Mouse (Mus musculus): ENCODE measurements around the gene Hrh3. TPM values are rescaled to one million over a fixed set of nuclear protein-coding genes. Genes with fewer than 3 reads are reported as not detected.

Gene Hrh3
- polyA plus RNA-seq, 1 experiment from 2014 or later: not detected

DNA sequence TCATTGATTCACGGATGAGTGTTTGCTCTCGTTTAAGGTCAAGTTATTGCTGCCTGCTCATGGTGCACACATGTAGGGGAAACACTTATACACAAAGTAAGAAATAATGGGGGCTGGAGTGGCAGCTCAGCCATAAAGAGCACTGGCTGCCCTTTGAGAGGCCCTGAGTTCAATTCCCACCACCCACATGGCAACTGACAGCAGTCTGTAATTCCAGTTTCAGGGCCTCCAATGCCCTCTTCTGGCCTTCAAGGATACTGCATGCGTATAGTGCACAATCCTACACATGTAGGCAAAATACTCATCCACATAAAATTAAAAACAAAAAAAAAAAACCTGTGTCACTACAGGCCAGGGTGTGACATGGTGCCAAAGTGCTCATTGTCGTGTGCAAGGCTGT lies 16.8 kb downstream of the Hrh3 start:
- Histone ChIP-seq H3K4me3 (ENCODE audit: low read depth, low read length) (no peak overlapping the region), H3K4me1 (replicated peaks; ENCODE audit: control insufficient read depth, insufficient read depth, low read length) (no peaks in the 10 kb centered on the region), H3K36me3 (ENCODE audit: control insufficient read depth, insufficient read depth) (peaks cover 9% of the 10 kb centered on the region), H3K9ac (ENCODE audit: low read depth, low read length) (no peak overlapping the region), H3K27ac (ENCODE audit: low read depth, low read length) (no peak overlapping the region), H3K27me3 (replicated peaks; ENCODE audit: control insufficient read depth, insufficient read depth, low read length) (no peaks in the 10 kb centered on the region), H3K9me3 (ENCODE audit: control insufficient read depth) (no peaks in the 10 kb centered on the region), H3K4me2 (replicated peaks; ENCODE audit: low read depth) (no peak overlapping the region)
- no peak for ATAC-seq
- WGBS: 86% methylated on average over 4 of the region's 4 CpGs
- peak; percentile 31 for TF ChIP-seq CTCF (IDR thresholded peaks at IDR 0.05; ENCODE audit: low read depth)

DNA sequence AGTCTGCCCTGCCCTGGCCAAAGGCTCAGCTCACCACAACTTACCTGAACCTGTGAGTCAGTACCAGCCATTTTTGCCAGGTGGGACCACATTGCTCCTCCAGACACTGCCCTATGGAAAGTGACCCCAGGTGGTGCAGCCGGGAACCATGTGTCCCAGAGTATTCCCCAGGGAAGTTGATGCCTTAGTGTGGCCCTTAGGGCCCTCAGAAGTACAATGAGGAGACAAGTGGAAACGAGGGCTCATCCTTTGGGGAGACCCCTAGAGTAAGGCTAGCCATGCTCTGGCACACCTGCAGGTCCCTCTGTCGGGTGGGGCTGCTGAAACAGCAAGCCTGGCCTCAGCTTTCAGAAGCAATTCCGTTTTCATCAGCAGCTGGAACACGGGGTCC lies 17.7 kb downstream of the Hrh3 start:
- peaks cover 14% of the 10 kb centered on the region for H3K36me3 ChIP-seq (ENCODE audit: control insufficient read depth, insufficient read depth)
- H3K27me3 ChIP-seq (replicated peaks; ENCODE audit: control insufficient read depth, insufficient read depth, low read length): no peaks in the 10 kb centered on the region
- no peaks in the 10 kb centered on the region for H3K4me1 ChIP-seq (replicated peaks; ENCODE audit: control insufficient read depth, insufficient read depth, low read length)
- no peak for ATAC-seq
- H3K9me3 ChIP-seq (ENCODE audit: control insufficient read depth): no peaks in the 10 kb centered on the region
- no peak overlapping the region for H3K4me3 ChIP-seq (ENCODE audit: low read depth, low read length)
- TF ChIP-seq CTCF (IDR thresholded peaks at IDR 0.05; ENCODE audit: low read depth): no peak
- WGBS: 84% methylated on average over 5 of the region's 5 CpGs
- H3K4me2 ChIP-seq (replicated peaks; ENCODE audit: low read depth): no peak overlapping the region
- H3K27ac ChIP-seq (ENCODE audit: low read depth, low read length): no peak overlapping the region
- no peak overlapping the region for H3K9ac ChIP-seq (ENCODE audit: low read depth, low read length)

GRCm38 (mm10) chr2:180085926-180086636 lies 18.2 kb downstream of the Hrh3 start:
- no peak overlapping the region for H3K4me3 ChIP-seq (ENCODE audit: low read depth, low read length)
- no peak overlapping the region for H3K4me2 ChIP-seq (replicated peaks; ENCODE audit: low read depth)
- 78% methylated on average over 16 of the region's 16 CpGs for WGBS
- no peak for ATAC-seq
- no peak overlapping the region for H3K27ac ChIP-seq (ENCODE audit: low read depth, low read length)
- no peak for TF ChIP-seq CTCF (IDR thresholded peaks at IDR 0.05; ENCODE audit: low read depth)
- no peaks in the 10 kb centered on the region for H3K4me1 ChIP-seq (replicated peaks; ENCODE audit: control insufficient read depth, insufficient read depth, low read length)
- H3K36me3 ChIP-seq (ENCODE audit: control insufficient read depth, insufficient read depth): peaks cover 14% of the 10 kb centered on the region
- H3K9me3 ChIP-seq (ENCODE audit: control insufficient read depth): no peaks in the 10 kb centered on the region
- no peaks in the 10 kb centered on the region for H3K27me3 ChIP-seq (replicated peaks; ENCODE audit: control insufficient read depth, insufficient read depth, low read length)
- H3K9ac ChIP-seq (ENCODE audit: low read depth, low read length): no peak overlapping the region

GRCm38 (mm10) chr2:180084565-180084964 lies 19.7 kb downstream of the Hrh3 start:
- ATAC-seq: no peak
- H3K27ac ChIP-seq (ENCODE audit: low read depth, low read length): no peak overlapping the region
- H3K36me3 ChIP-seq (ENCODE audit: control insufficient read depth, insufficient read depth): peaks cover 14% of the 10 kb centered on the region
- 40% methylated on average over 3 of the region's 3 CpGs for WGBS
- no peaks in the 10 kb centered on the region for H3K9me3 ChIP-seq (ENCODE audit: control insufficient read depth)
- no peak overlapping the region for H3K9ac ChIP-seq (ENCODE audit: low read depth, low read length)
- no peaks in the 10 kb centered on the region for H3K27me3 ChIP-seq (replicated peaks; ENCODE audit: control insufficient read depth, insufficient read depth, low read length)
- H3K4me2 ChIP-seq (replicated peaks; ENCODE audit: low read depth): no peak overlapping the region
- no peak overlapping the region for H3K4me3 ChIP-seq (ENCODE audit: low read depth, low read length)
- H3K4me1 ChIP-seq (replicated peaks; ENCODE audit: control insufficient read depth, insufficient read depth, low read length): no peaks in the 10 kb centered on the region
- TF ChIP-seq CTCF (IDR thresholded peaks at IDR 0.05; ENCODE audit: low read depth): no peak

DNA sequence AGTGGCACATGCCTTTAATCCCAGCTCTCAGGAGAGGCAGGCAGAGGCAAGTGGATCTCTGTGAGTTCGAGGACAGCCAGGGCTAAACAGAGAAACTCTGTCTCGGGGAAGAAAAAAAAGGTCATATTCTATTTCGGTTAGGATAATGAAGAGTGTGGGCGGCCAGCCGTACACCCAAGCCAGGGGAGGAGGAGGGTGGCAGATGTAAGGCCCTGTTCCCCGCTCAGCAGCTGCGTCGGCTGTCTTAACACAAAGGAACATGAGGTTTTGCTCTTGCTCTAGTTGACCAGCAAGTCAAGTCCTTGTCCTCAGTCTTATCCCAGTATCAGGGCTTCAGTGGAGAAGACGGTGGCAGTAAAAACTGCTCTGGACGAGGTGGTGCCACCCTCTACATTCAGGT lies 21.2 kb downstream of the Hrh3 start:
- H3K9ac ChIP-seq (ENCODE audit: low read depth, low read length): no peak overlapping the region
- H3K4me1 ChIP-seq (replicated peaks; ENCODE audit: control insufficient read depth, insufficient read depth, low read length): no peaks in the 10 kb centered on the region
- H3K36me3 ChIP-seq (ENCODE audit: control insufficient read depth, insufficient read depth): peaks cover 21% of the 10 kb centered on the region
- 94% methylated on average over 10 of the region's 10 CpGs for WGBS
- TF ChIP-seq CTCF (IDR thresholded peaks at IDR 0.05; ENCODE audit: low read depth): no peak
- no peak overlapping the region for H3K4me3 ChIP-seq (ENCODE audit: low read depth, low read length)
- ATAC-seq: no peak
- H3K4me2 ChIP-seq (replicated peaks; ENCODE audit: low read depth): no peak overlapping the region
- H3K27ac ChIP-seq (ENCODE audit: low read depth, low read length): no peak overlapping the region
- no peaks in the 10 kb centered on the region for H3K27me3 ChIP-seq (replicated peaks; ENCODE audit: control insufficient read depth, insufficient read depth, low read length)
- H3K9me3 ChIP-seq (ENCODE audit: control insufficient read depth): no peaks in the 10 kb centered on the region

DNA sequence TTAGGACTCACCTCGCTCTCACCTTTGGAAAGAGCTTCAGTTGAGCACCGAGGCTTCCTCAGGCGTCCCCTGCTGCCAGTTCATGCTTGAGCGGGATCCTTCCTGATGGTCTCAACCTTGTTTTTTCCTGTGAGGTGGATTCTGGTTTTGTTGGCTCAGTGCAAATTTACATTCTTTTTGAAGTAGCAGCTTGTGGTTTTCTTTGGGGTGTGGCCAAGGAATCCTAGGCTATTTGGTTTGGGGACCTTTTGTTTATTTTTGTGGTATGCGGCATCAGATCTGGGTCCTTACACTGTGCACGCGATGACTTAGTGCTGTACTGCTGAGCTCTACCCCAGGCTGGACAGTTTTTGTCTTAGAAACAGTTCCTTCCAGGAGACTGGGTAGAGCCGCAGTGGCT lies 23.6 kb downstream of the Hrh3 start:
- 73% methylated on average over 8 of the region's 8 CpGs for WGBS
- H3K27me3 ChIP-seq (replicated peaks; ENCODE audit: control insufficient read depth, insufficient read depth, low read length): no peaks in the 10 kb centered on the region
- no peak for ATAC-seq
- H3K4me1 ChIP-seq (replicated peaks; ENCODE audit: control insufficient read depth, insufficient read depth, low read length): no peaks in the 10 kb centered on the region
- peaks cover 31% of the 10 kb centered on the region for H3K36me3 ChIP-seq (ENCODE audit: control insufficient read depth, insufficient read depth)
- no peak overlapping the region for H3K4me2 ChIP-seq (replicated peaks; ENCODE audit: low read depth)
- H3K9ac ChIP-seq (ENCODE audit: low read depth, low read length): no peak overlapping the region
- no peaks in the 10 kb centered on the region for H3K9me3 ChIP-seq (ENCODE audit: control insufficient read depth)
- H3K4me3 ChIP-seq (ENCODE audit: low read depth, low read length): no peak overlapping the region
- no peak overlapping the region for H3K27ac ChIP-seq (ENCODE audit: low read depth, low read length)
- no peak for TF ChIP-seq CTCF (IDR thresholded peaks at IDR 0.05; ENCODE audit: low read depth)
